Comparison of ENCODE assay signal across 11 mouse cellular contexts in the genomic region with DNA sequence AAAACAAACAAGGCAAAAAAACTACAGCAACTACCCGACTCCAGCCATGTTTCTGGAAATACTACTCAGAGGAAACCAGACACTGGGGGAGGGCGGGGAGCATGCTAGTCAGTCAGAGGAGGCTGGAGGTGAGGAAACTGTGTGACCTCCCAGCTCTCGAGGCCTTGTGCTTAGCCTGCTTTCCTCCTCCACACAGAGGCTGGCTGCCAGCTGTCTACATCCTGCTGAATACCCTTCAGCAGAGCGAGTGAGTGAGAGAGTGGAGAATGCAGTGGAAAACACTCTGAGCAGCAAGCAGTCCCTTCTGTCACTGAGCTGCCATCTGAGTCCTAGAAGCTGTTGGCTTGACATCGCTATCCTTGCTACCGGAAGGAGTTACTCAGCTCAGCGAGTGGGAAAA. TPM values are rescaled to one million over a fixed set of nuclear protein-coding genes. Genes with fewer than 3 reads are reported as not detected.
DNase-seq lines count a peak whose midpoint lies in the region; ATAC-seq and TF ChIP-seq lines count a peak whose summit lies in the region.
"Had no signal": no experiment of that assay in that cellular context is flagged by ENCODE, and none has a peak within 500 bp of the region (broad histone marks: within the 10 kb centered on the region; RNA-seq: fewer than 3 reads in every experiment).

No protein-coding gene starts in this region.

- peak; percentile 86 for ATAC-seq in kidney, embryonic 14.5 days (ENCODE audit: low FRiP score, low TSS enrichment)
- peak; percentile 94 for ATAC-seq in lung, embryonic 15.5 days (ENCODE audit: borderline replicate concordance, extremely low read depth, low FRiP score, low TSS enrichment)
- ATAC-seq in CD4-positive, CD25-positive, alpha-beta regulatory T cell, adult 4 months: no peak
- ATAC-seq in hindbrain, embryonic 13.5 days (ENCODE audit: low FRiP score): no peak
- ATAC-seq: Patski had no signal

- no peak overlapping the region for H3K9ac ChIP-seq in kidney, embryonic 14.5 days (ENCODE audit: low read depth, low read length)
- no peak overlapping the region for H3K9ac ChIP-seq in lung, embryonic 15.5 days
- H3K9ac ChIP-seq in hindbrain, embryonic 13.5 days: no peak overlapping the region
- H3K9ac ChIP-seq: neural tube, embryonic 13.5 days had no signal

- no peak for TF ChIP-seq CTCF in kidney, adult 2 months (conservative IDR thresholded peaks at IDR 0.05; ENCODE audit: insufficient read depth, insufficient read length, low read depth, low read length)

- H3K36me3 ChIP-seq in kidney, embryonic 14.5 days (ENCODE audit: control insufficient read depth, insufficient read depth, low read length): no peaks in the 10 kb centered on the region
- no peaks in the 10 kb centered on the region for H3K36me3 ChIP-seq in kidney, adult 2 months (ENCODE audit: control insufficient read depth, insufficient read depth, low read length)
- no peaks in the 10 kb centered on the region for H3K36me3 ChIP-seq in lung, embryonic 15.5 days
- H3K36me3 ChIP-seq in hindbrain, embryonic 13.5 days: no peaks in the 10 kb centered on the region
- H3K36me3 ChIP-seq: neural tube, embryonic 13.5 days had no signal

- H3K27me3 ChIP-seq in kidney, embryonic 14.5 days (ENCODE audit: control insufficient read depth, insufficient read depth, low read length): no peaks in the 10 kb centered on the region
- H3K27me3 ChIP-seq in kidney, adult 2 months (replicated peaks; ENCODE audit: control insufficient read depth, insufficient read depth, low read length): no peaks in the 10 kb centered on the region
- H3K27me3 ChIP-seq in lung, embryonic 15.5 days: no peaks in the 10 kb centered on the region
- no peaks in the 10 kb centered on the region for H3K27me3 ChIP-seq in hindbrain, embryonic 13.5 days
- H3K27me3 ChIP-seq: neural tube, embryonic 13.5 days; Patski had no signal

- H3K4me3 ChIP-seq in kidney, embryonic 14.5 days (ENCODE audit: low read length): no peak overlapping the region
- H3K4me3 ChIP-seq in kidney, adult 2 months (ENCODE audit: insufficient read depth, low read depth, low read length): no peak overlapping the region
- H3K4me3 ChIP-seq in lung, embryonic 15.5 days: no peak overlapping the region
- H3K4me3 ChIP-seq in hindbrain, embryonic 13.5 days: no peak overlapping the region
- H3K4me3 ChIP-seq: neural tube, embryonic 13.5 days had no signal

- TF ChIP-seq POLR2A in kidney, adult 2 months (IDR thresholded peaks at IDR 0.05; ENCODE audit: low read depth, low read length): no peak

- no peaks in the 10 kb centered on the region for H3K4me1 ChIP-seq in kidney, embryonic 14.5 days (ENCODE audit: control insufficient read depth, insufficient read depth, low read length)
- no peaks in the 10 kb centered on the region for H3K4me1 ChIP-seq in kidney, adult 2 months (ENCODE audit: control insufficient read depth, insufficient read depth, low read length)
- H3K4me1 ChIP-seq in lung, embryonic 15.5 days: peaks cover 6% of the 10 kb centered on the region; the same call in 1 of the 2 replicates
- no peaks in the 10 kb centered on the region for H3K4me1 ChIP-seq in hindbrain, embryonic 13.5 days (replicated peaks)
- H3K4me1 ChIP-seq: neural tube, embryonic 13.5 days had no signal

- H3K4me2 ChIP-seq in kidney, embryonic 14.5 days (replicated peaks; ENCODE audit: low read depth, low read length): no peak overlapping the region
- no peak overlapping the region for H3K4me2 ChIP-seq in lung, embryonic 15.5 days
- H3K4me2 ChIP-seq in hindbrain, embryonic 13.5 days: no peak overlapping the region
- H3K4me2 ChIP-seq: neural tube, embryonic 13.5 days had no signal

- WGBS in kidney, embryonic 14.5 days: 27% methylated on average over 7 of the region's 7 CpGs
- 44% methylated on average over 7 of the region's 7 CpGs for WGBS in kidney, adult 2 months
- WGBS in lung, embryonic 15.5 days: 35% methylated on average over 7 of the region's 7 CpGs
- 80% methylated on average over 7 of the region's 7 CpGs for WGBS in hindbrain, embryonic 13.5 days

- H3K27ac ChIP-seq in kidney, embryonic 14.5 days (ENCODE audit: low read depth, low read length): peak overlapping the region; percentile 51; the same call in 1 of the 2 replicates
- no peak overlapping the region for H3K27ac ChIP-seq in kidney, adult 2 months (ENCODE audit: insufficient read depth, low read depth, low read length)
- H3K27ac ChIP-seq in lung, embryonic 15.5 days: peak overlapping the region; percentile 28
- H3K27ac ChIP-seq in hindbrain, embryonic 13.5 days: no peak overlapping the region
- H3K27ac ChIP-seq: neural tube, embryonic 13.5 days had no signal

- no peaks in the 10 kb centered on the region for H3K9me3 ChIP-seq in kidney, embryonic 14.5 days (ENCODE audit: control insufficient read depth, low read length)
- H3K9me3 ChIP-seq in lung, embryonic 15.5 days: no peaks in the 10 kb centered on the region
- H3K9me3 ChIP-seq in hindbrain, embryonic 13.5 days: 0 out of 2 replicates have a peak, but pooled peaks cover 4% of the 10 kb centered on the region
- H3K9me3 ChIP-seq: neural tube, embryonic 13.5 days had no signal

- DNase-seq in kidney, adult 2 months: no peak
- DNase-seq in Muller cell, postnatal 12 days (ENCODE audit: inconsistent ontology term): peak; percentile 32
- peak; percentile 66 for DNase-seq in brain, adult 2 months (ENCODE audit: low read depth, low spot score)
- DNase-seq in B cell, adult 2 months: no peak
- DNase-seq: thymus, postnatal 36 days had no signal

RNA-seq across cellular contexts. Expression of a gene that starts 30.2 kb away (rescaled TPM):
- 0.14 TPM in 1 of 2 replicates, not detected in the other for polyA plus RNA-seq in kidney, embryonic 14.5 days (2014; fragmentation: Nextera tagmentation; extraction: Ambion mirVana)
- not detected in 2 replicates for polyA plus RNA-seq in kidney, adult 2 months (2012; rRNA removed)
- polyA plus RNA-seq in lung, embryonic 15.5 days (2015; fragmentation: Nextera tagmentation; extraction: Ambion mirVana): 0.40 and 0.60 TPM in 2 replicates
- polyA plus RNA-seq in CD4-positive, CD25-positive, alpha-beta regulatory T cell, adult 4 months (2017; shearing (Covaris generic)): not detected
- polyA plus RNA-seq in hindbrain, embryonic 13.5 days (2015; fragmentation: Nextera tagmentation; extraction: Ambion mirVana): not detected in 2 replicates
- polyA plus RNA-seq: neural tube, embryonic 13.5 days; Patski had no signal

RNA-seq across cellular contexts. Expression of a gene that starts 44.7 kb away (rescaled TPM):
- polyA plus RNA-seq in kidney, embryonic 14.5 days (2014; fragmentation: Nextera tagmentation; extraction: Ambion mirVana): 48.0 and 55.2 TPM in 2 replicates
- polyA plus RNA-seq in kidney, adult 2 months (2012; rRNA removed): 22.9 and 24.9 TPM in 2 replicates
- 57.8 and 58.9 TPM in 2 replicates for polyA plus RNA-seq in lung, embryonic 15.5 days (2015; fragmentation: Nextera tagmentation; extraction: Ambion mirVana)
- 10 to 100 TPM; 13.5 to 15.9 TPM for polyA plus RNA-seq in CD4-positive, CD25-positive, alpha-beta regulatory T cell, adult 4 months (2017; shearing (Covaris generic))
- 60.7 and 66.5 TPM in 2 replicates for polyA plus RNA-seq in hindbrain, embryonic 13.5 days (2015; fragmentation: Nextera tagmentation; extraction: Ambion mirVana)

Comparison
In these comparisons a context has a peak if more than half of its experiments do, and no peak if none do; other contexts are left out.
1. H3K27ac ChIP-seq: peak in kidney, embryonic 14.5 days (single experiment) and lung, embryonic 15.5 days (single experiment); none in kidney, adult 2 months (single experiment) and hindbrain, embryonic 13.5 days (single experiment).
2. ATAC-seq: peak in kidney, embryonic 14.5 days (single experiment) and lung, embryonic 15.5 days (single experiment); none in CD4-positive, CD25-positive, alpha-beta regulatory T cell, adult 4 months (single experiment) and hindbrain, embryonic 13.5 days (single experiment).
3. DNase-seq: peak in Muller cell, postnatal 12 days (single experiment) and brain, adult 2 months (single experiment); none in kidney, adult 2 months (single experiment) and B cell, adult 2 months (0 of 2).